Mouse (Mus musculus) ES-Bruce4 (cell line): ENCODE results near the gene Aldoart2. TPM values are rescaled to one million over a fixed set of nuclear protein-coding genes. Genes with fewer than 3 reads are reported as not detected.
"Not testable (repeated sequence)": the region's sequence is repeated elsewhere in the genome, so short reads cannot be mapped to it uniquely, and the experiment has no call there.

Experiments
- H3K27ac ChIP-seq: 2 replicates; pipeline ENCODE4 v1.5.1; 2012; ENCODE audit warnings: low read length, inconsistent platforms; ENCODE audit not compliant: insufficient read depth
- H3K27me3 ChIP-seq: 2 replicates; pipeline ENCODE4 v1.6.1; 2012; ENCODE audit warnings: mild to moderate bottlenecking, low read length, inconsistent platforms; ENCODE audit not compliant: control insufficient read depth, poor library complexity, insufficient read depth, severe bottlenecking
- H3K36me3 ChIP-seq: 2 replicates; pipeline ENCODE4 v1.6.1; 2012; ENCODE audit warnings: inconsistent platforms, mild to moderate bottlenecking, low read length, moderate library complexity; ENCODE audit not compliant: control insufficient read depth, poor library complexity, insufficient read depth, severe bottlenecking
- H3K4me1 ChIP-seq: one replicate; pipeline ENCODE4 v1.8.1; 2011; ENCODE audit warnings: low read length; ENCODE audit not compliant: control insufficient read depth, insufficient read depth
- H3K4me3 ChIP-seq: 2 replicates; pipeline ENCODE4 v1.5.1; 2011; ENCODE audit warnings: low read depth, mild to moderate bottlenecking, low read length
- H3K9ac ChIP-seq: 2 replicates; pipeline ENCODE4 v1.6.1; 2012; ENCODE audit warnings: low read depth, mild to moderate bottlenecking, inconsistent platforms; ENCODE audit not compliant: poor library complexity, severe bottlenecking
- H3K9me3 ChIP-seq: replicated peaks from 2 replicates; pipeline ENCODE4 v1.6.1; 2012; ENCODE audit warnings: mild to moderate bottlenecking, low read length, inconsistent platforms; ENCODE audit not compliant: control insufficient read depth, poor library complexity, insufficient read depth, severe bottlenecking
- CTCF ChIP-seq: IDR thresholded peaks from one replicate; pipeline ENCODE4 v1.8.1; 2011; ENCODE audit warnings: low read depth, low read length
- EP300 ChIP-seq: IDR thresholded peaks from 2 replicates; pipeline ENCODE4 v1.6.1; 2011; ENCODE audit warnings: low read depth, low read length; ENCODE audit not compliant: insufficient read depth
- POLR2A ChIP-seq: IDR thresholded peaks from one replicate; pipeline ENCODE4 v1.8.1; 2011; ENCODE audit warnings: low read length; ENCODE audit not compliant: insufficient read depth
- polyA plus RNA-seq: library from polyadenylated mRNA; stranded (reverse); fragments of >200 nt; gene quantifications from 2 replicates; pipeline ENCODE4 v1.2.4, GENCODE M21; 2011; ENCODE audit warnings: low read depth; ENCODE audit not compliant: missing spikeins, insufficient read depth, insufficient read length

Gene Aldoart2
- polyA plus RNA-seq, 1 experiment: 0.40 TPM

DNA sequence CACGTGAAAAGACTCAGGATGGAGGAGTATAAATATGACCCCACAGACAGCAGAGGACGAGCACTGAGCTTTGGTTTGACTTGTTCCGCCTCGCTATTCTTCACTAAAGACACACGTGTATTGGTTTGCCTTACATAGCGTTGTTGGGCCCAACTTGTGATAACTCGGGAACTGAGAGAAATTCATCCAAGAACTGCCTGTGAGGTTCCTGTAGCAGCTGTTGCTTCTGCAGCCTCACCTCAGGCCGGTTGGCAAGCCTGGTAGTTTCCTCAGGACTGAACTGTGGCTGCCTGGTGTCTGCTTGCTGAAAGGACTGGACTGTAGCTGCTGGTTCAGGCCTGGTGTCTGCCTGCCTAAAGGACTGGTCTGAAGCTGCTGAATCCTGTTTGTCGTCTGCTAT is 5.6 kb downstream of the Aldoart2 start:
- no peaks in the 10 kb centered on the region for H3K9me3 ChIP-seq
- H3K4me1 ChIP-seq: no peaks in the 10 kb centered on the region
- H3K36me3 ChIP-seq: no peaks in the 10 kb centered on the region
- no peak overlapping the region for H3K4me3 ChIP-seq
- no peak for TF ChIP-seq EP300
- no peak overlapping the region for H3K9ac ChIP-seq
- H3K27ac ChIP-seq: no peak overlapping the region
- H3K27me3 ChIP-seq: no peaks in the 10 kb centered on the region

DNA sequence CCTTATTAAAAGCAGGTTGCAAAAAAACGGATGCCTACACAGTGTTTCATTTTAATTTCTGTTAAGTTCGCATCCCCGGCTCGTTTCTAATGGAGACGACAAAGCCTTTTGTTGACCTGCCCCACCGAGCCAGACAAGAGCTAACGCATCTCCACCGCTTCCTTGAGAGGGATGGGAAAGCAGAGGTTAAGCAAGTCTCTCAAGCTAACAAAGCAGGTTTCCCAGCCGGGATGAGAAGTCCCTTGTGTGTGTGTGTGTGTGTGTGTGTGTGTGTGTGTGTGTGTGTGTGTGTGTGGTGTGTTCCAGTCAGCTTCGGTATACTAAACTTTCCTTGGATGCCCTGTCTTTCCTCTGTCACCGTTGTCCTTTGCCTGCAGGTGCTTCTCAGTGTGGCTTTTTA is 6.1 kb downstream of the Aldoart2 start:
- no peaks in the 10 kb centered on the region for H3K4me1 ChIP-seq
- TF ChIP-seq CTCF (no peak), EP300 (no peak), POLR2A (no peak)
- no peak overlapping the region for H3K9ac ChIP-seq
- no peak overlapping the region for H3K27ac ChIP-seq
- no peaks in the 10 kb centered on the region; the same call in 1 of the 2 replicates for H3K27me3 ChIP-seq
- H3K9me3 ChIP-seq: no peaks in the 10 kb centered on the region
- no peaks in the 10 kb centered on the region for H3K36me3 ChIP-seq
- H3K4me3 ChIP-seq: no peak overlapping the region

DNA sequence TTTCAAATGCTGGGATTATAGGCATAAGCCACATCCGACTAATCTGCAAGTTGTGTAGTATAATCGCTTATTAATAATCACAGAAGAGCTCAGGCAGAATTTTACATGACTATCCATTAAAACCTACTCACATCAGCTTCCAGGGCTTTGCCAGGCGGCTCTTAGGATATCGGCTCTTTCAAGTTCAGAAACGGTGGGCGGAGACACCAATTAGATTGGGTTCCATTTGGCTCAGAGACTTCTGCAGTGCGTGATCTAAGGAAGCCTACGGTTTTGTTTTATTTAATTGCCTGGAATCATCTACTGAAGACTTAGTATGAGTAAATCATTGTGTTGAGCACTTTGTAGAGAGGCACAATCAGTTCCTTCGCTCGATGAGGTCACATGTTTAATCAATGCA is 6.6 kb downstream of the Aldoart2 start:
- H3K27ac ChIP-seq: no peak overlapping the region
- no peaks in the 10 kb centered on the region for H3K36me3 ChIP-seq
- H3K4me3 ChIP-seq: no peak overlapping the region
- no peak for TF ChIP-seq CTCF
- TF ChIP-seq EP300: no peak
- no peak for TF ChIP-seq POLR2A
- H3K27me3 ChIP-seq: no peaks in the 10 kb centered on the region; the same call in 1 of the 2 replicates
- no peaks in the 10 kb centered on the region for H3K4me1 ChIP-seq
- H3K9me3 ChIP-seq: no peaks in the 10 kb centered on the region
- H3K9ac ChIP-seq: no peak overlapping the region

DNA sequence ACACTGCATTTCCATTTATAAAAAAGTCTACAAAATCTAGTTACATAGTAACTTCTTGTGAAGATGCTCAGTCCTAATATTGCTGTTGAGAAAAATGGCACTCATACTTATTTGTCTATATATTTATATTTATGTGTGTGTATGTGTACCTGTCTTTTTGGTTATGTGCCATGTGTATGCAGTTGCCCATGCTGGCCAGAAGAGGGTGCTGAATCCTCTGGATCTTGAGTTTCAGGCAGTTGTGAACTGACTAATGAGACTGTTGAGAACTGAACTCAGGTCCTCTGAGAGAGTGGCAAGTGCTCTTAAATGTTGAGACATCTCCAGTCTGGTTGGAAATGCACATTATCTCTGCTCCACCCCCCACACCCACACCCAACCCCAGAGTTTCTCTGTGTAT is 8.1 kb downstream of the Aldoart2 start:
- no peak overlapping the region for H3K4me3 ChIP-seq
- TF ChIP-seq CTCF: no peak
- TF ChIP-seq POLR2A: no peak
- no peak for TF ChIP-seq EP300

DNA sequence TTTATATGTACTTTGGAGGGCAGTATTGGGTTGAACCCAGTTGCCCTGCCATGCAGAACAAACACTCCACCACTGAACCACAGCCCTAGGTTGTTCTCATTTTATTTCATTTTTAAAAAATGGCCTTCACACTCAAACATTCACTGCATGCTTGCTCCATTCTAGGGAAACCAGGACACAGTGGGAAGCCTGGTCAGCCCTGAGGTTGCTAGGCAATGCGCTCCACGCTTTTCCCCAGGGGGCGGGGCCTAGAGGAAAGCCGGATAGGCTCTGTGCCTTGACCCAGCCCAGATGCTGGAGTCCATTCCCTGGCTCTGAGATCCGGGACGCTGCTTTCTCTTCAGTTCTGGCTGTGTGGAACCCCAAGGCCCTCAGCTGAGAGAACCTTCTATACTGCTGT is 8.8 kb downstream of the Aldoart2 start:
- no peaks in the 10 kb centered on the region for H3K4me1 ChIP-seq
- no peak overlapping the region for H3K4me3 ChIP-seq
- TF ChIP-seq POLR2A: no peak
- TF ChIP-seq EP300: no peak
- TF ChIP-seq CTCF: no peak
- H3K36me3 ChIP-seq: no peaks in the 10 kb centered on the region
- H3K9ac ChIP-seq: no peak overlapping the region
- no peaks in the 10 kb centered on the region; the same call in 1 of the 2 replicates for H3K27me3 ChIP-seq
- no peaks in the 10 kb centered on the region for H3K9me3 ChIP-seq
- no peak overlapping the region for H3K27ac ChIP-seq

More for the DNA sequence above, 8.1 kb downstream of the Aldoart2 start:
- Histone ChIP-seq H3K9me3 (no peaks in the 10 kb centered on the region), H3K36me3 (no peaks in the 10 kb centered on the region), H3K27me3 (no peaks in the 10 kb centered on the region; the same call in 1 of the 2 replicates), H3K4me1 (no peaks in the 10 kb centered on the region), H3K9ac (no peak overlapping the region), H3K27ac (no peak overlapping the region)

- not testable (repeated sequence) for H3K36me3 ChIP-seq, H3K27me3 ChIP-seq, H3K27ac ChIP-seq, H3K9me3 ChIP-seq, H3K4me3 ChIP-seq, H3K4me1 ChIP-seq, H3K9ac ChIP-seq
Observed at GRCm38 (mm10) chr12:55586936-55587335, 21.9 kb downstream of the Aldoart2 start.

- H3K36me3 ChIP-seq: no peaks in the 10 kb centered on the region
- H3K4me1 ChIP-seq: no peaks in the 10 kb centered on the region
- H3K27ac ChIP-seq: no peak overlapping the region
- H3K27me3 ChIP-seq: peaks cover 15% of the 10 kb centered on the region
- peak overlapping the region; percentile 69 for H3K4me3 ChIP-seq
- H3K9ac ChIP-seq: peak overlapping the region; percentile 36; the same call in 1 of the 2 replicates
- no peaks in the 10 kb centered on the region for H3K9me3 ChIP-seq
- TF ChIP-seq POLR2A (no peak), EP300 (no peak), CTCF (no peak)
Observed at GRCm38 (mm10) chr12:55598537-55598886, 33.5 kb downstream of the Aldoart2 start.
